Mouse (Mus musculus) activated CD4-positive, CD25-positive, alpha-beta regulatory T cell, adult 9 weeks (primary cell): Measurements from ENCODE around the gene Slc6a18. TPM values are rescaled to one million over a fixed set of nuclear protein-coding genes. Genes with fewer than 3 reads are reported as not detected.

ENCODE experiments used
- polyA plus RNA-seq: library from polyadenylated mRNA; unstranded; fragments of 100-300 nt; shearing (Covaris generic); gene quantifications from one replicate; pipeline ENCODE4 v1.2.1, GENCODE M21; 2017

Slc6a18 gene
- polyA plus RNA-seq, result not detected

DNA sequence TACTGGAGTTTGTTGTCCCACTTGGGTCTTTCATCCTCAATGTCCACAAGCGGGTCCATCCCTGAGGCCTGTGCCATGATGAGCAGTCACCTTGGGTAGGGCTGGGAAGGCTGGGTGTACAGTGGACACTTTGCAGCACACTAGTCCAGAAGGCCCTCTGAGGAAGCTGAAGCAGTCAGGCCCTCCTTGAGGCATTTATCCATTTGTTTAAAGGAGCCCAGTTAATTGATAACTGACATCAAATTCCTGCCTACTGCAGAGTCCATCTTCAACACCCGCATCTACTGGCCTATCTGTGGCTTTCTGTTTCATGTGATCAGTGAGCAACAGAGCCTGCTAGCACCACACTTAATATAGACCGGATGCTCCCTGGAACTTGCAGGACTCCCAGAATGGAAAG lies at the start of gene Slc6a18:
Gene Slc6a18 (minus strand): TSS at position 171 of the 400 bp plus-strand sequence.

DNA sequence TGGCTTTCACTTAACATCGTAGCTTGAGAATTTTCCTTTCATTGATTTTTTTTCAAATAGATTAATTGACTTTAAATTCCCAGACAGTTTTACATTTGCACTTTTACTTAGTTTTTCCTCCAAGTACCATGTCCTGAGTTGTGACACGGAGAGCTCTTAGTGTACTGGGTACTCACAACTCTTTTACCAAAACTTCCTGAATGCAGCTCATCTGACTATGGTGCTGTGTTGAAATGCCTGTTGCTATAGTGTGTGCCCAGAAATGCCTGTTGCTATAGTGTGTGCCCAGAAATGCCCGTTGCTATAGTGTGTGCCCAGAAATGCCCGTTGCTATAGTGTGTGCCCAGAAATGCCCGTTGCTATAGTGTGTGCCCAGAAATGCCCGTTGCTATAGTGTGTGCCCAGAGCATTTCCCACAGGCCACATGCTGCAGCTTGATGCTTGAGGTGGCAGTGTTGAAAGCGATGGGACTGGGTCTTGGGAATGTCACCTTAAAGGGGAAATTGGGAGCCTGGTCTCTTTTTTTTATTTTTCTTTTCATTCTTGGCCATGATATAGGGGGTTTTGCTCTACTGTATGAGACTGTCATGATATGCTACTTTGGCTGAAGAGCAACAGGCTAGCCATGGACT lies 27.0 kb upstream of the Slc6a18 start, which contains the start of gene Slc6a19:
Gene Slc6a19 (minus strand): TSS at position 172 of the 632 bp plus-strand sequence.

DNA sequence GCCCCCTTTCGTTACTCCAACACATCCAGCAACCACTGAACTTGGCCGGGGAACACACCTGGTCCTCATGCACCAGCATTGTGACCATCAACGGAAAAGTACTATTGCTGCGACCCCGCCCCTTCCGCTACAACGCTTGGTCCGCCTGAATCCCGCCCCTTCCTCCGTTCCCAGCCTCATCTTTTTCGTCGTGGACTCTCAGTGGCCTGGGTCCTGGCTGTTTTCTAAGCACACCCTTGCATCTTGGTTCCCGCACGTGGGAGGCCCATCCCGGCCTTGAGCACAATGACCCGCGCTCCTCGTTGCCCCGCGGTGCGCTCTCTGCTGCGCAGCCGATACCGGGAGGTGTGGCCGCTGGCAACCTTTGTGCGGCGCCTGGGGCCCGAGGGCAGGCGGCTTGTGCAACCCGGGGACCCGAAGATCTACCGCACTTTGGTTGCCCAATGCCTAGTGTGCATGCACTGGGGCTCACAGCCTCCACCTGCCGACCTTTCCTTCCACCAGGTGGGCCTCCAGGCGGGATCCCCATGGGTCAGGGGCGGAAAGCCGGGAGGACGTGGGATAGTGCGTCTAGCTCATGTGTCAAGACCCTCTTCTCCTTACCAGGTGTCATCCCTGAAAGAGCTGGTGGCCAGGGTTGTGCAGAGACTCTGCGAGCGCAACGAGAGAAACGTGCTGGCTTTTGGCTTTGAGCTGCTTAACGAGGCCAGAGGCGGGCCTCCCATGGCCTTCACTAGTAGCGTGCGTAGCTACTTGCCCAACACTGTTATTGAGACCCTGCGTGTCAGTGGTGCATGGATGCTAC lies 50.9 kb downstream of the Slc6a18 start, which contains the start of gene Tert:
Gene Tert (plus strand): TSS at position 167 of the 805 bp plus-strand sequence.

Other genes with a start within 250 kb of the Slc6a18 start
- gene Lpcat1, start 210.8 kb downstream of the Slc6a18 start, polyA plus RNA-seq, result 28.6 TPM
- not detected for gene Slc6a3, start 141.3 kb downstream of the Slc6a18 start, polyA plus RNA-seq
- gene Clptm1l, start 74.0 kb downstream of the Slc6a18 start, polyA plus RNA-seq, result 14.4 TPM
- 7.9 TPM for gene Tert, start 51.1 kb downstream of the Slc6a18 start, polyA plus RNA-seq
- gene Slc6a19, start 26.8 kb upstream of the Slc6a18 start, polyA plus RNA-seq, result not detected
- gene Slc12a7, start 55.1 kb upstream of the Slc6a18 start, polyA plus RNA-seq, result 78.9 TPM
- gene Nkd2, start 169.6 kb upstream of the Slc6a18 start, polyA plus RNA-seq, result 0.18 TPM